Mouse (Mus musculus): ENCODE data around the gene Cd276. TPM values are rescaled to one million over a fixed set of nuclear protein-coding genes. Genes with fewer than 3 reads are reported as not detected.

The Cd276 gene
- total RNA-seq, 1 experiment from 2014 or later = 14.1 TPM

DNA sequence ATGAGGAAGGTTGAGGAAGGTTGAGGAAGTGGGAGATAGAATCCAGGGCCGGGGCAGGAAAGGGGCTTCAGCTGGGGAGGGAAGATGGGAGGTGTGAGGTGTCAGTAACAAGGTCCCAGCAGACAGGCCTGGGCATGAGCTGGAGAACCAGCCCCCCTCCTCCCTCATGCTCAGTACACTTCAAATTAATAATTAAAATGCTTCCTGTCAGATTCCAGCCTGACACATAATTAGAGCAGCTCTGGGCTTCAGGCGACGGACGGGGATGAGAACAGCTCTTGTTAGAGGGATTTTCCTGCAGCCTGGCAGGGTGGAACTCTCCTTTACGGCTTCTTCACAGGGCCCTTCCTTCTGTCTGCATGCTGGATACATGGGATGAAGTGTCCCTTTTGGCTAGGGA lies 41.5 kb downstream of the Cd276 start:
- no peak for DNase-seq

- no peak for DNase-seq
Measured at GRCm38 (mm10) chr9:58510452-58510851, 44.8 kb downstream of the Cd276 start.

DNA sequence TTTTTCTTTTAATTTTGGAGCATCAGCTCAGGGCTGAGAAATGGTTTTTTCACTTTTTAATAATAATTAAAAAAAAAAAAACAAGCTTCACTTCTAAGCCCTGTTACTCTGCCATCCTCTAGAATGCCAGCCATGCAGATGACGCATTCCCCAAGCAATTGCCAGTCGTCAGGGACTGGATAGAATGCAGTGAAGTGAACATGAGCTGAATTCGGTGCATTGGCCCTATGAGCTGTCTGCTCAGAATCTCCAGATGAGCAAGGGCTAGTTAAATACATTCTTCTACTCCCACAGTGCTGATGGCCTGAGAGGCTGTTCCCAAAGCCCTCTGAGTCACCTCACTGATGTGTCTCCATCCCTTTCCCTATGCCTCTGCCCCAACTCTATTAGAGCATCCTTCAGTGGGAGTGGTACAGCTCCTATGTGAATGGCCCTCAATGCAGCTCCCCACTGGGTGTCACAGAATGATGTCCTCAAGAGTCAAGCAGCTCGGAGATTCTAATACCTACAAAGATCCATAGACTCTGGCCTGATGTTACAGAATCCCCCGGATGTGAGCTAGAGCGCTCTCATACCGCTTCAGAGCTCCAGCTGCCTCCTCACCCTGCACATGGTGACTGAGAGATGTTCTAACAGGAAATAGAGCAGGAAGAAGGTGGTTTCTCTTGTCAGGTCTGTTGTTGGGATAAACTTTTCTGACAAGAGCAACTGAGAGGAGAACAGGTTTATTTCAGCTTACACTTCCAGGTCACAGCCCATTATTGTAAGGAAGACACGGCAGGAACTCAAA lies 47.8 kb downstream of the Cd276 start:
- no peak for DNase-seq

- DNase-seq = no peak
Measured at GRCm38 (mm10) chr9:58500946-58501345, 54.3 kb downstream of the Cd276 start.

GRCm38 (mm10) chr9:58497942-58498341 lies 57.3 kb downstream of the Cd276 start:
- no peak for DNase-seq

DNA sequence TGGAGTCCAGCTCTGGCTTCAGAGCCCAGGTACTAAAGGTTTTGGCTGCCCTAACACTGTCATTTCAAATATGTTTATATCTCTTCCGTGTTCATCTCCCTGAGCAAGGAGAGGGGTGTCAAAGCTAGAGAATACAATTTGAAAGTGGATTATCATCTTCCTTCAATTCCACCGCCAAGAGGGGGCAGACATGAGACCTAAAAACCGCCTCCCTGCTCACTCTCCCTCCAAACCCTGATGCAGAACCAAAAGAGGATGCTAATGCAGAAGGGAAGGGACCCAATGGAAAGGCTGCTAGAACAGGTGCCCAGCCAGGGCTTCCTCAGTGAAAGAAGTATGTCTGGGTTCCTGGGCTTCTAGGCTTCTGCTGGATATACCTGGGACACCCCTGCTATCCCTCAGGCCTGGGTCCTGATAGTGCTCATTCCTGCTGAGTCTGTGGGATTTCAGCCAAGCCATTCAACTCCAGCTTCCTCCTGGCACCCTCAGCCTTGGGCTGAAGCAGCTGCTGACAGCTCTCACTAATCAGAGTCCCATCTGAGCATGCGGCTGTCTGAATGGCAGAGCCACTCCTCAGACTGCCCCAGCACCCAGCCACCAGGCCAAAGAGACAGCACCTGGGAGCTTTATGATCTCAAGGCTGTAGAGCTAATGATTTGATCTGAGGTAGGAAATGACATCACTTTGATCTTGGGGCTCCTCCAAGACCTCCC lies 58.6 kb downstream of the Cd276 start:
- DNase-seq = no peak

DNA sequence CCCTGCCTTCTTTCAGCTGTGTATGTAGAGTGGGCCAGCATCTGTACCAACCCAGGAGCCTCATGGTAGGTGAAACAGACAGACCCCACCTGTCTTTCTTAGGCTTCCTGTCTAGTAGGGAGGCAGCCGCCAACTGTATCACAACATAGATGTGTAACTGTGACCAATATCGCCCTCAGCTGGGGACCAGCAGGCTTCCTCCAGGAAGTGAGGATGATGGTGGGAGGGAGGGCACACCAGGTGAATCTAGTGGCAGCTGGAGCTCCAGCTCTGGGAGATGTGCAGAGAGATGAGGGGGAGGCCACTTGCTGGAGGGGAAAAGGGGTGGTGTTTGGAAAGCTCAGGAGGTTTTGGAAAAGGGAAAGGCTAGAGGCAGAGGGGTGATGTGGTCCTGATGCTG lies 60.2 kb downstream of the Cd276 start:
- DNase-seq = no peak

GRCm38 (mm10) chr9:58490391-58490790 lies 64.8 kb downstream of the Cd276 start:
- no peak for DNase-seq

- no peak for DNase-seq
Measured at GRCm38 (mm10) chr9:58489865-58490165, 65.4 kb downstream of the Cd276 start.

- DNase-seq = peak; percentile 20
Measured at GRCm38 (mm10) chr9:58489133-58489864, 65.9 kb downstream of the Cd276 start.

DNA sequence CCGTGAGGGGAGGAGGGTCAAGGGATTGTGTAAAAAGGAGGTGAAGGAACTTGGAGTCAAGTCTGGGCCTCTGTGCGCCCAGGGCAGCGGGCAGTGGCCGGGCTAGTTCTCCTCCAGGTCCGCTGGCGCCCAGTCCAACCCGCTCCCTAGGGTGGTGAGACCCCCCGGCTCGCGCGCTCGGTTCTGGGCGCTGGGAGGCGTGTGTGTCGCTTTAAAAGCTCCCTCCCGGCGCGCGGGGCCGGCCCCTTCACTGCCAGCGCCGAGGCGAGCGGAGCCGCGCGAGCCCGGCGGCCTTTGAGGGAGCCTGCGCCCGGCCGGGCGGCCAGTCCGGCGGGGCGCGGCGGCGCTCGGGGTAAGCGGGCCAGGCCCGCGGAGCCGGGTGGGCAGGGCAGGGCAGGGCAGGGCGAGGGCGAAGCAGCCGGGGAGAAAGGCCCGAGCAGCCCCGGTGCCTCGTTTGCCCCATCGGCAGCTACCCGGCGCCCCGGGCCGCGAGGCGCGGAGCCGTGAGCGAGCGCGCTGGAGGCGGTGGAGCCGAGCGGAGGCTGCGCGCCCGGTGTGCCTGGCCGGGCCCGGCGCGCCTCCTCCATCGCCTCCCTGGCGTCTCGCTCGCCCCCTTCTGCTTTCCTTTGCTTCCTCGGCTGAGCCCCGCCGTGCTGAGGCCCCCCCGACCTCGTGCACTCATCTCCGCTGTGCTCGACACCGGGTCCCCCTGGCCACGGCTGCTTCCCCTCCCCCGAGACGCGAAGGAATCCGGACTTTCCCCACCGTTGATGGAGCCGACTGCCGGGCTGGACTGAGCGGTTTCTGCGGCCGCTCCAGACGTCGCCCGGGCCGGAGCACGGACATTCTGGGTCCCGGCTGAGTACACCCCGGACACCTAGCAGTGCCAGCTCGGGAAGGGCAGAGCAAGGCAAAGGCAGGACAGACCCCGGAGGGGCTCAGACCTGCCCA lies 67.1 kb downstream of the Cd276 start, which contains the start of gene Insyn1:
Gene Insyn1, plus strand, starts transcription at position 753 of the 951 bp plus-strand sequence.
- peak; percentile 80 for DNase-seq

- no peak for DNase-seq
Measured at GRCm38 (mm10) chr9:58487076-58487475, 68.2 kb downstream of the Cd276 start.

Other genes starting within 250 kb of the Cd276 start
- gene Loxl1, start 242.3 kb downstream of the Cd276 start, total RNA-seq (2021) = 29.8 and 32.9 TPM in 2 replicates
- not detected in 2 replicates for gene Tbc1d21, start 185.0 kb downstream of the Cd276 start, total RNA-seq (2021)
- gene Insyn1, start 66.8 kb downstream of the Cd276 start, total RNA-seq (2021) = 8.0 and 8.9 TPM in 2 replicates
- gene Nptn, start 26.8 kb upstream of the Cd276 start, total RNA-seq (2021) = 159 and 169 TPM in 2 replicates
- gene Rec114, start 188.5 kb upstream of the Cd276 start, total RNA-seq (2021) = 3.7 and 4.1 TPM in 2 replicates